Mouse (Mus musculus): ENCODE results near the gene Abcc6. TPM values are rescaled to one million over a fixed set of nuclear protein-coding genes. Genes with fewer than 3 reads are reported as not detected.
A peak's percentile ranks its signal among the peaks of the same experiment; 100 is the strongest.
"Not testable (repeated sequence)": the region's sequence is repeated elsewhere in the genome, so short reads cannot be mapped to it uniquely, and the experiment has no call there.

The Abcc6 gene
- polyA plus RNA-seq, 1 experiment from 2014 or later, result 0.10 TPM

GRCm38 (mm10) chr7:45971831-45972723 is 58.0 kb downstream of the Abcc6 start:
- no peak overlapping the region for H3K27ac ChIP-seq
- H3K36me3 ChIP-seq (replicated peaks), result no peaks in the 10 kb centered on the region
- WGBS, result 83% methylated on average over 11 of the region's 11 CpGs
- no peaks in the 10 kb centered on the region for H3K9me3 ChIP-seq
- no peak overlapping the region for H3K4me3 ChIP-seq
- H3K4me1 ChIP-seq, result no peaks in the 10 kb centered on the region
- DNase-seq (ENCODE audit: extremely low spot score, low spot score), result no peak
- no peaks in the 10 kb centered on the region for H3K27me3 ChIP-seq (ENCODE audit: poor library complexity, severe bottlenecking)

DNA sequence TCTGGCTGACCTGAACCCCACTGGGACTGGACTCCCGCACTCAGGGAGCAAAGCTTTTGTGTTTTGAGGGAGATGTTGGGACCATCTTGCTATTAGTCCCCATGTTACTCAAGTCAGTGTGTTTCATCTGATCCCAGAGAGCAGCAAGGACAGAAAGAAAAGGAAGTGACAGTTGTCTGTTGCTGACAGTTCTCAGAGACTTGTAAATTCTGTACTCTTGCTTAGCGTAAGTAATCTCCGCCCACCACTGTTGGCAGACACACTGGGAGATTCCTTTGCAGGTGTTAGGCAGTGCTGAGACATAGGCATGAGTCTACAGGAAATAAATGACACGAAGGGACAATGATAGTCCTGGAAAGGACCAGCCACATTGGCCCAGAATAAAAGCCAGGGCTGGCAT is 73.5 kb downstream of the Abcc6 start:
- Histone ChIP-seq H3K27ac (no peak overlapping the region), H3K36me3 (replicated peaks) (no peaks in the 10 kb centered on the region), H3K4me3 (no peak overlapping the region), H3K27me3 (ENCODE audit: poor library complexity, severe bottlenecking) (no peaks in the 10 kb centered on the region), H3K4me1 (no peaks in the 10 kb centered on the region), H3K9me3 (no peaks in the 10 kb centered on the region)
- DNase-seq (ENCODE audit: extremely low spot score, low spot score), result no peak
- 81% methylated on average over 4 of the region's 4 CpGs for WGBS

- no peaks in the 10 kb centered on the region for H3K27me3 ChIP-seq (ENCODE audit: poor library complexity, severe bottlenecking)
- no peaks in the 10 kb centered on the region for H3K9me3 ChIP-seq
- no peak for DNase-seq (ENCODE audit: extremely low spot score, low spot score)
- 88% methylated on average over 4 of the region's 4 CpGs for WGBS
- no peak overlapping the region for H3K4me3 ChIP-seq
- H3K27ac ChIP-seq, result no peak overlapping the region
- no peaks in the 10 kb centered on the region for H3K4me1 ChIP-seq
- no peaks in the 10 kb centered on the region for H3K36me3 ChIP-seq (replicated peaks)
Measured at GRCm38 (mm10) chr7:45949061-45949460, 81.0 kb downstream of the Abcc6 start.

- H3K4me1 ChIP-seq; H3K36me3 ChIP-seq (replicated peaks); H3K27me3 ChIP-seq (ENCODE audit: poor library complexity, severe bottlenecking); H3K4me3 ChIP-seq; DNase-seq (ENCODE audit: extremely low spot score, low spot score); H3K9me3 ChIP-seq; H3K27ac ChIP-seq: not testable (repeated sequence)
- WGBS, result 75% methylated on average over 1 of the region's 1 CpGs
Measured at GRCm38 (mm10) chr7:45943280-45943679, 86.8 kb downstream of the Abcc6 start.

- Histone ChIP-seq H3K9me3 (no peaks in the 10 kb centered on the region), H3K27ac (no peak overlapping the region), H3K4me3 (no peak overlapping the region), H3K4me1 (no peaks in the 10 kb centered on the region), H3K27me3 (ENCODE audit: poor library complexity, severe bottlenecking) (no peaks in the 10 kb centered on the region), H3K36me3 (replicated peaks) (no peaks in the 10 kb centered on the region)
- 92% methylated on average over 9 of the region's 9 CpGs for WGBS
- DNase-seq (ENCODE audit: extremely low spot score, low spot score), result no peak
Measured at GRCm38 (mm10) chr7:45941986-45942385, 88.1 kb downstream of the Abcc6 start.

- Histone ChIP-seq H3K27ac (no peak overlapping the region), H3K9me3 (no peaks in the 10 kb centered on the region), H3K27me3 (ENCODE audit: poor library complexity, severe bottlenecking) (no peaks in the 10 kb centered on the region), H3K4me1 (no peaks in the 10 kb centered on the region), H3K4me3 (no peak overlapping the region), H3K36me3 (replicated peaks) (no peaks in the 10 kb centered on the region)
- 54% methylated on average over 2 of the region's 2 CpGs for WGBS
- no peak for DNase-seq (ENCODE audit: extremely low spot score, low spot score)
Measured at GRCm38 (mm10) chr7:45939836-45940235, 90.3 kb downstream of the Abcc6 start.

DNA sequence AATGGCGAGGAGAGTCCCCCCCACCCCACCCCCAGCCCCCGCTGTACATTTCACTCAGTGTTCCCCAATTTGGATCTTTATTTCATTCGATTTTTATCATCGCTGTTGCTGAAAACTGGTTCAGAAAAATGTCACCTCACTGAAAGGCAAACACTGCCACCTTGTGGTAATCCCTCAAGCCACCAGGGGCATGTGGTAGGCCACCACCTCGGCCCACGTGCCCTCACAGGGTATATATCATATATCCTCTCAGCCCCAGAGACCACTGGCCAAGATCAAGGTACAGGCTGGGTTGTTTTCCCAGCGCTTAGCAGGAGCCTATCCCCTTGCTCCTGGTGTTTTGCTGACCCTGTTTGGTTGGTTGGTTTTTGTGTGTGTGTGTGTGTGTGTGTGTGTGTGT is 95.0 kb downstream of the Abcc6 start:
- Histone ChIP-seq H3K27me3 (ENCODE audit: poor library complexity, severe bottlenecking) (no peaks in the 10 kb centered on the region), H3K4me3 (no peak overlapping the region), H3K4me1 (no peaks in the 10 kb centered on the region), H3K9me3 (peaks cover 6% of the 10 kb centered on the region; the same call in 1 of the 2 replicates), H3K36me3 (replicated peaks) (peaks cover 6% of the 10 kb centered on the region), H3K27ac (no peak overlapping the region)
- DNase-seq (ENCODE audit: extremely low spot score, low spot score), result peak; percentile 58
- 46% methylated on average over 7 of the region's 7 CpGs for WGBS

DNA sequence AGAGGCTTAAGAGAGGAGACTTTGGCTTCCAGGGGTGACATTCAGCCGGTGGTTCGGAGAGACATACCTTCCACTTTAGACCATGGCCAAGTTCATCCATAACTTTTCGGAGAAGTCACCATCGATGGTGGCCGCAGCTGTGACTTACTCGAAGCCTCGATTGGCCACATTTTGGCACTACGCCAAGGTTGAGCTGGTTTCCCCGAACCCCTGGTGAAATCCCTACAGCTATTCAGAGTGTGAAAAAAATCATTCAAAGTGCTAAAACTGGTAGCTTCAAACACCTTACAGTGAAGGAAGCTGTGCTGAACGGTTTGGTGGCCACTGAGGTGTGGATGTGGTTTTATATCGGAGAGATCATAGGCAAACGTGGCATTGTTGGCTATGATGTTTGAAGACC is 96.3 kb downstream of the Abcc6 start:
- not testable (repeated sequence) for H3K4me3 ChIP-seq; DNase-seq (ENCODE audit: extremely low spot score, low spot score); H3K27me3 ChIP-seq (ENCODE audit: poor library complexity, severe bottlenecking); H3K9me3 ChIP-seq; H3K4me1 ChIP-seq; H3K36me3 ChIP-seq (replicated peaks); H3K27ac ChIP-seq
- 97% methylated on average over 12 of the region's 12 CpGs for WGBS

GRCm38 (mm10) chr7:45929688-45930087 is 100.4 kb downstream of the Abcc6 start:
- peaks cover 26% of the 10 kb centered on the region for H3K27me3 ChIP-seq (ENCODE audit: poor library complexity, severe bottlenecking)
- peaks cover 6% of the 10 kb centered on the region for H3K4me1 ChIP-seq
- no peak for DNase-seq (ENCODE audit: extremely low spot score, low spot score)
- no peak overlapping the region for H3K4me3 ChIP-seq
- WGBS, result 94% methylated on average over 1 of the region's 1 CpGs
- H3K27ac ChIP-seq, result no peak overlapping the region
- peaks cover 6% of the 10 kb centered on the region for H3K36me3 ChIP-seq (replicated peaks)
- peaks cover 11% of the 10 kb centered on the region; the same call in 1 of the 2 replicates for H3K9me3 ChIP-seq

DNA sequence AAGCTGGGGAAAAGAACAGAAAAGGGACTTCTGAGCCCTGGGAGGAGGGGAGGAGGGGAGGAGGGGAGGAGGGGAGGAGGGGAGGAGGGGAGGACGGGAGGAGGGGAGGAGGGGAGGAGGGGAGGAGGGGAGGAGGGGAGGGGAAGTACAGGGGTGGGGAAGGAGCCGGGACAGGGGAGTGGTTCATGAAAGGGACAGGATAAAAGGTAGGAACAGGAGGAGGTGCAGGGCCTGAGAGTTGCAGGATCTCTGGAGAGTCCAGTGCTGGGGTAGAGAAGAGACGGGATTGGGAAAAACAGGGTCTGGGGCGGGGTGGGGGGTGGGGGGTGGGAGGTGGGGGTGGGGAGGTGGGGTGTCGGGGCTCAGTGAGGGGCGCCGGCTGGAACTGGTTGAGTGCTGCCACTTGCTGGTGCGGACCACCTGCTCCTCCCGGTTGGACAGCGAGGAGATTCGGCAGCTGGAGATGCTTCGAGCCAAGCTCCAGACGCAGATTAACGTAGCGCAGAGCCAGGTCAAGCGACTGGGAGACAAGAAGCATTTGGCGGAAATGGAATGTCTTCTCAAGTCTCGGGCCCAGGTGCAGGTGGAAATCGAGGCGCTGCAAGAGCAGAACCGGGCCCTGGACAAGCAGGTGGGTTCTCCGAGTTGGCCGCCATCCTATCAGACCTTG is 101.3 kb downstream of the Abcc6 start:
- H3K27ac ChIP-seq, result peak overlapping the region; percentile 30; the same call in 1 of the 2 replicates
- WGBS, result 9% methylated on average over 21 of the region's 23 CpGs
- H3K4me3 ChIP-seq, result peak overlapping the region; percentile 32
- H3K4me1 ChIP-seq, result peaks cover 16% of the 10 kb centered on the region
- DNase-seq (ENCODE audit: extremely low spot score, low spot score), result no peak
- H3K9me3 ChIP-seq, result peaks cover 11% of the 10 kb centered on the region; the same call in 1 of the 2 replicates
- H3K36me3 ChIP-seq (replicated peaks), result peaks cover 6% of the 10 kb centered on the region
- peaks cover 32% of the 10 kb centered on the region for H3K27me3 ChIP-seq (ENCODE audit: poor library complexity, severe bottlenecking)

- Histone ChIP-seq H3K27ac (peak overlapping the region; percentile 88), H3K36me3 (replicated peaks) (no peaks in the 10 kb centered on the region; the same call in 1 of the 2 replicates), H3K4me1 (peaks cover 48% of the 10 kb centered on the region), H3K27me3 (ENCODE audit: poor library complexity, severe bottlenecking) (peaks cover 57% of the 10 kb centered on the region), H3K4me3 (peak overlapping the region; percentile 55), H3K9me3 (peaks cover 5% of the 10 kb centered on the region; the same call in 1 of the 2 replicates)
- no peak for DNase-seq (ENCODE audit: extremely low spot score, low spot score)
- 12% methylated on average over 14 of the region's 14 CpGs for WGBS
Measured at GRCm38 (mm10) chr7:45924429-45924816, 105.7 kb downstream of the Abcc6 start.

- 4% methylated on average over 24 of the region's 24 CpGs for WGBS
- DNase-seq (ENCODE audit: extremely low spot score, low spot score), result peak; percentile 61
- Histone ChIP-seq H3K9me3 (peaks cover 5% of the 10 kb centered on the region; the same call in 1 of the 2 replicates), H3K27me3 (ENCODE audit: poor library complexity, severe bottlenecking) (peaks cover 52% of the 10 kb centered on the region), H3K4me3 (peak within 1 kb of the TSS; percentile 55), H3K4me1 (peaks cover 45% of the 10 kb centered on the region), H3K27ac (peak within 1 kb of the TSS; percentile 88), H3K36me3 (replicated peaks) (no peaks in the 10 kb centered on the region; the same call in 1 of the 2 replicates)
Measured at GRCm38 (mm10) chr7:45923762-45924428, 106.2 kb downstream of the Abcc6 start, which contains the start of gene Ccdc114. Gene Ccdc114 (plus strand): TSS chr7:45924072.
